Comparison of ENCODE assay signal across 9 mouse cellular contexts in the genomic region with DNA sequence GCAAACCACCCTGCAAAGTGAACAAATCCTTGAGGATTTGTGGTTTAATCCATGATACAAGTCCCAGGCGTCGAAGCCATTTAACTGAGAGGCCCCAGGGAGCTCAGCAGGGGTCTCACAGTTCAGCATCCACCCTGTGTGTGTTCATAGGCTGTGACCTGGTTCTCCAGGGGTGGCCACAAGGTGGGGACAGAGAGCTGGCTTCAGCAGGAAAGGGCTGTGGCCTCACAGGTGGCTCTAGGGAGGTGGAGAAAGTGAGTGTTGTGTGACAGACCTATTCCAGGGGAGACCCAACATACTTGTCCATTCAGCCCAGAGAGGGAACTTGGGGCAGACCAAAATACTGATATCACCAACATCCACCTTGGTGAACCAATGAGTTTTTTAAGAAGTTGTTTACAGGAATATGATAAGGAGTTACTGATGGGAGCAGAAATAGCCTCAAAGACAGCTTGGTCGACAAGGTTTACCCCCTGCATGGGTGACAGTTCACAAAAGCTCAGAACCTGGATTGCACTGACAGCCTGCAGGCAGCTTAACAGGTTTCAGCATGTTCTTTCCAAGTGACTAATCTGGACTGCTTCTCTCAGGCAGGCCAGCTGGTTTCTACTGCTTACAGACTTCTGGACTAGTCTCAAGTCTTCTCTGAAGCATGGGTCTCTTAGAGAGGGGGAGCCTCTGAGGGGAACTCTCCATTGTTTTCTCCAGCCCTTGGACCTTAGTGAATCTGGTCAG. TPM values are rescaled to one million over a fixed set of nuclear protein-coding genes. Genes with fewer than 3 reads are reported as not detected.
DNase-seq lines count a peak whose midpoint lies in the region; ATAC-seq and TF ChIP-seq lines count a peak whose summit lies in the region.
"Had no signal": no experiment of that assay in that cellular context is flagged by ENCODE, and none has a peak within 500 bp of the region (broad histone marks: within the 10 kb centered on the region; RNA-seq: fewer than 3 reads in every experiment).

No protein-coding gene starts in this region.

- H3K9me3 ChIP-seq in forebrain, postnatal 0 days (ENCODE audit: low read length), result no peaks in the 10 kb centered on the region
- peaks cover 10% of the 10 kb centered on the region; the same call in 1 of the 2 replicates for H3K9me3 ChIP-seq in forebrain, embryonic 10.5 days
- H3K9me3 ChIP-seq in limb, embryonic 11.5 days (ENCODE audit: control insufficient read depth, low read length), result no peaks in the 10 kb centered on the region
- no peaks in the 10 kb centered on the region for H3K9me3 ChIP-seq in hindbrain, embryonic 13.5 days
- H3K9me3 ChIP-seq: hindbrain, embryonic 15.5 days had no signal

- no peak overlapping the region for H3K4me2 ChIP-seq in forebrain, postnatal 0 days (ENCODE audit: low read depth)
- no peak overlapping the region for H3K4me2 ChIP-seq in limb, embryonic 11.5 days (ENCODE audit: low read depth, severe bottlenecking)
- H3K4me2 ChIP-seq in hindbrain, embryonic 13.5 days, result no peak overlapping the region
- H3K4me2 ChIP-seq: hindbrain, embryonic 15.5 days had no signal

- no peaks in the 10 kb centered on the region for H3K4me1 ChIP-seq in forebrain, postnatal 0 days (ENCODE audit: insufficient read depth)
- peaks cover 8% of the 10 kb centered on the region for H3K4me1 ChIP-seq in forebrain, embryonic 10.5 days
- peaks cover 5% of the 10 kb centered on the region; the same call in 1 of the 2 replicates for H3K4me1 ChIP-seq in limb, embryonic 11.5 days (ENCODE audit: control insufficient read depth, insufficient read depth, low read length)
- H3K4me1 ChIP-seq in hindbrain, embryonic 13.5 days (replicated peaks), result peaks cover 20% of the 10 kb centered on the region

- H3K27ac ChIP-seq in forebrain, postnatal 0 days (ENCODE audit: low read depth, low read length), result no peak overlapping the region
- no peak overlapping the region for H3K27ac ChIP-seq in forebrain, embryonic 10.5 days
- H3K27ac ChIP-seq in limb, embryonic 11.5 days (replicated peaks; ENCODE audit: low read depth, low read length), result no peak overlapping the region
- no peak overlapping the region for H3K27ac ChIP-seq in hindbrain, embryonic 13.5 days
- H3K27ac ChIP-seq: hindbrain, embryonic 15.5 days had no signal

- no peak overlapping the region for H3K9ac ChIP-seq in forebrain, postnatal 0 days
- no peak overlapping the region for H3K9ac ChIP-seq in limb, embryonic 11.5 days (ENCODE audit: low read length)
- H3K9ac ChIP-seq in hindbrain, embryonic 13.5 days, result no peak overlapping the region
- H3K9ac ChIP-seq: hindbrain, embryonic 15.5 days had no signal

- TF ChIP-seq POLR2A in brain, embryonic 14.5 days (IDR thresholded peaks at IDR 0.05; ENCODE audit: borderline replicate concordance, extremely low read depth, insufficient read depth, insufficient read length, poor library complexity, severe bottlenecking), result no peak

- no peak for DNase-seq in forebrain, postnatal 0 days
- no peak for DNase-seq in forebrain, embryonic 10.5 days (ENCODE audit: extremely low spot score, low spot score)
- peak; percentile 73 for DNase-seq in A20 (ENCODE audit: low read depth, low spot score)
- DNase-seq in brain, embryonic 14.5 days (ENCODE audit: low read depth), result no peak
- DNase-seq in limb, embryonic 11.5 days (ENCODE audit: low spot score), result peak; percentile 53
- DNase-seq in spleen, postnatal 4 days (ENCODE audit: low spot score in 2 of 2), result peak; percentile 52 to 77
- no peak for DNase-seq in frontal cortex, postnatal 36 days (ENCODE audit: low spot score in 2 of 2)

- no peak for ATAC-seq in forebrain, postnatal 0 days
- no peak for ATAC-seq in limb, embryonic 11.5 days (ENCODE audit: insufficient number of reproducible peaks, low FRiP score, low TSS enrichment, low read depth)
- ATAC-seq in hindbrain, embryonic 13.5 days (ENCODE audit: low FRiP score), result no peak

- peaks cover 25% of the 10 kb centered on the region for H3K36me3 ChIP-seq in forebrain, postnatal 0 days (ENCODE audit: insufficient read depth)
- peaks cover 84% of the 10 kb centered on the region for H3K36me3 ChIP-seq in forebrain, embryonic 10.5 days (replicated peaks)
- peaks cover 8% of the 10 kb centered on the region for H3K36me3 ChIP-seq in limb, embryonic 11.5 days (ENCODE audit: control insufficient read depth, insufficient read depth, low read length)
- H3K36me3 ChIP-seq in hindbrain, embryonic 13.5 days, result peaks cover 46% of the 10 kb centered on the region

- 68% methylated on average over 3 of the region's 3 CpGs for WGBS in forebrain, postnatal 0 days
- 74% methylated on average over 3 of the region's 3 CpGs for WGBS in forebrain, embryonic 10.5 days
- WGBS in limb, embryonic 11.5 days, result 84% methylated on average over 3 of the region's 3 CpGs
- 75% methylated on average over 3 of the region's 3 CpGs for WGBS in hindbrain, embryonic 13.5 days

- H3K4me3 ChIP-seq in forebrain, postnatal 0 days (ENCODE audit: low read depth, low read length), result no peak overlapping the region
- H3K4me3 ChIP-seq in forebrain, embryonic 10.5 days, result no peak overlapping the region
- H3K4me3 ChIP-seq in limb, embryonic 11.5 days (ENCODE audit: low read depth, low read length), result no peak overlapping the region
- no peak overlapping the region for H3K4me3 ChIP-seq in hindbrain, embryonic 13.5 days
- H3K4me3 ChIP-seq: hindbrain, embryonic 15.5 days had no signal

- peak; percentile 43 for TF ChIP-seq CTCF in forebrain, postnatal 0 days (IDR thresholded peaks at IDR 0.05; ENCODE audit: low read depth)
- peak; percentile 46; the same call in 1 of the 2 replicates for TF ChIP-seq CTCF in brain, embryonic 14.5 days (IDR thresholded peaks at IDR 0.05; ENCODE audit: borderline replicate concordance, extremely low read depth, insufficient read depth, insufficient read length)

- H3K27me3 ChIP-seq in forebrain, postnatal 0 days (ENCODE audit: insufficient read depth, low read length), result no peaks in the 10 kb centered on the region
- no peaks in the 10 kb centered on the region for H3K27me3 ChIP-seq in forebrain, embryonic 10.5 days (ENCODE audit: poor library complexity, severe bottlenecking)
- no peaks in the 10 kb centered on the region for H3K27me3 ChIP-seq in limb, embryonic 11.5 days (ENCODE audit: control insufficient read depth, insufficient read depth, low read length)
- no peaks in the 10 kb centered on the region for H3K27me3 ChIP-seq in hindbrain, embryonic 13.5 days
- H3K27me3 ChIP-seq: hindbrain, embryonic 15.5 days had no signal

RNA-seq across cellular contexts. Expression of gene Mrln, which starts 47.9 kb away (rescaled TPM):
- 1.00 and 5.1 TPM in 2 replicates for total RNA-seq in forebrain, postnatal 0 days (2014; rRNA removed)
- polyA plus RNA-seq in forebrain, postnatal 0 days (2015; fragmentation: Nextera tagmentation; extraction: Ambion mirVana), result 1.1 and 2.7 TPM in 2 replicates
- polyA plus RNA-seq in forebrain, embryonic 10.5 days (2016; fragmentation: Nextera tagmentation; extraction: Ambion mirVana), result 1.5 TPM in 1 of 2 replicates, not detected in the other
- 0.82 and 1.2 TPM in 2 replicates for polyA plus RNA-seq in brain, embryonic 14.5 days (2012; rRNA removed)
- 9.9 and 10.4 TPM in 2 replicates for polyA plus RNA-seq in limb, embryonic 11.5 days (2014; fragmentation: Nextera tagmentation; extraction: Ambion mirVana)
- 0.94 and 1.5 TPM in 2 replicates for polyA plus RNA-seq in hindbrain, embryonic 13.5 days (2015; fragmentation: Nextera tagmentation; extraction: Ambion mirVana)

RNA-seq across cellular contexts. Expression of gene Ccdc6, which starts 59.7 kb away (rescaled TPM):
- 24.4 and 34.2 TPM in 2 replicates for total RNA-seq in forebrain, postnatal 0 days (2014; rRNA removed)
- 16.1 and 20.8 TPM in 2 replicates for polyA plus RNA-seq in forebrain, postnatal 0 days (2015; fragmentation: Nextera tagmentation; extraction: Ambion mirVana)
- polyA plus RNA-seq in forebrain, embryonic 10.5 days (2016; fragmentation: Nextera tagmentation; extraction: Ambion mirVana), result 16.5 and 19.8 TPM in 2 replicates
- 27.6 and 44.2 TPM in 2 replicates for polyA plus RNA-seq in brain, embryonic 14.5 days (2012; rRNA removed)
- polyA plus RNA-seq in limb, embryonic 11.5 days (2014; fragmentation: Nextera tagmentation; extraction: Ambion mirVana), result 21.1 and 22.6 TPM in 2 replicates
- polyA plus RNA-seq in hindbrain, embryonic 13.5 days (2015; fragmentation: Nextera tagmentation; extraction: Ambion mirVana), result 23.5 and 24.1 TPM in 2 replicates

Comparison
In these comparisons a context has a peak if more than half of its experiments do, and no peak if none do; other contexts are left out.
1. DNase-seq: peak in A20 (single experiment), limb, embryonic 11.5 days (single experiment) and spleen, postnatal 4 days (2 of 2); none in forebrain, postnatal 0 days (single experiment), forebrain, embryonic 10.5 days (single experiment), brain, embryonic 14.5 days (single experiment) and frontal cortex, postnatal 36 days (0 of 2).